Mouse (Mus musculus) liver, embryonic 14.5 days (tissue): ENCODE data around the gene Thra. TPM values are rescaled to one million over a fixed set of nuclear protein-coding genes. Genes with fewer than 3 reads are reported as not detected.
A peak's percentile ranks its signal among the peaks of the same experiment; 100 is the strongest.
"Not testable (repeated sequence)": the region's sequence is repeated elsewhere in the genome, so short reads cannot be mapped to it uniquely, and the experiment has no call there.

Experiments
- ATAC-seq: fragments of 200-750 bp; cut with Nextera tagmentation; 2 replicates; pipeline ENCODE4 v1.8.0; 2017; ENCODE audit warnings: moderate number of reproducible peaks, mild to moderate bottlenecking, moderate library complexity; ENCODE audit not compliant: insufficient read depth
- DNase-seq, 3 experiments: peaks; one replicate each; pipeline ENCODE4 v3.0.0-alpha.2; 2012 to 2013; ENCODE audit warnings: low read depth in 3 of 3, low spot score in 3 of 3
- H3K27ac ChIP-seq: fragments of 300-500 bp; sonication (generic); 2 replicates; pipeline ENCODE4 v1.5.1; 2014; ENCODE audit warnings: moderate library complexity, mild to moderate bottlenecking, control low read depth, inconsistent platforms
- H3K27me3 ChIP-seq: fragments of 300-500 bp; sonication (generic); 2 replicates; pipeline ENCODE4 v1.6.1; 2014; ENCODE audit warnings: mild to moderate bottlenecking, low read length, moderate library complexity; ENCODE audit not compliant: control insufficient read depth, insufficient read depth
- H3K36me3 ChIP-seq: fragments of 300-500 bp; sonication (generic); replicated peaks from 2 replicates; pipeline ENCODE4 v1.6.1; 2014; ENCODE audit warnings: low read depth; ENCODE audit not compliant: control insufficient read depth, insufficient read depth
- H3K4me1 ChIP-seq, 2 experiments: fragments of 200-500 bp in 1 of 2; fragments of 300-500 bp in 1 of 2; sonication (generic) in 1 of 2; replicated peaks; 2 replicates each; pipeline ENCODE4 v1.6.1; 2012 to 2014; ENCODE audit warnings: antibody characterized with exemption in 1 of 2, inconsistent platforms in 1 of 2, low read length in 1 of 2; ENCODE audit not compliant: control insufficient read depth in 2 of 2, insufficient read depth in 2 of 2
- H3K4me2 ChIP-seq: fragments of 300-500 bp; sonication (generic); 2 replicates; pipeline ENCODE4 v1.6.1; 2014; ENCODE audit warnings: low read depth, mild to moderate bottlenecking, control low read depth, moderate library complexity
- H3K4me3 ChIP-seq, 2 experiments: fragments of 200-500 bp in 1 of 2; fragments of 300-500 bp in 1 of 2; sonication (generic) in 1 of 2; 2 replicates each; pipeline ENCODE4 v1.5.1; 2012 to 2014; ENCODE audit warnings: low read depth in 2 of 2, low read length in 2 of 2, mild to moderate bottlenecking in 2 of 2, control low read depth in 1 of 2, inconsistent platforms in 1 of 2, moderate library complexity in 1 of 2; ENCODE audit not compliant: insufficient read depth in 1 of 2
- H3K9ac ChIP-seq: fragments of 300-500 bp; sonication (generic); replicated peaks from 2 replicates; pipeline ENCODE4 v1.6.1; 2014; ENCODE audit warnings: mild to moderate bottlenecking, control low read depth, moderate library complexity
- H3K9me3 ChIP-seq: fragments of 300-500 bp; sonication (generic); 2 replicates; pipeline ENCODE4 v1.6.1; 2016; ENCODE audit warnings: low read length, mixed read lengths; ENCODE audit not compliant: control insufficient read depth
- CTCF ChIP-seq: IDR thresholded peaks from 2 replicates; pipeline ENCODE4 v1.5.1; 2016; ENCODE audit warnings: antibody characterized with exemption, low read depth, control low read depth
- EP300 ChIP-seq: IDR thresholded peaks from 2 replicates; pipeline ENCODE4 v1.6.1; 2016; ENCODE audit warnings: antibody characterized with exemption, low read depth
- WGBS: fragments of 180-500 bp; shearing (Covaris S2); extraction: QIAGEN DNeasy Blood & Tissue Kit; methylation state at CpG from one replicate; pipeline ENCODE4 v1.1.7; 2014; ENCODE audit not compliant: insufficient replicate concordance; 5-methylcytosine and 5-hydroxymethylcytosine counted together
- polyA plus RNA-seq, 2 experiments: library from polyadenylated mRNA; depleted of rRNA in 1 of 2; stranded (reverse) in 1 of 2; unstranded in 1 of 2; fragments of >200 nt; fragmentation: Nextera tagmentation in 1 of 2; extraction: Ambion mirVana in 1 of 2; gene quantifications; 2 replicates each; pipeline versions ENCODE4 v1.2.1 to v1.2.3; 2012 to 2014

Thra gene
- polyA plus RNA-seq, 2 experiments = 8.3 to 15.6 TPM

GRCm38 (mm10) chr11:98709001-98709741, 31.3 kb upstream of the Thra start:
- H3K9me3 ChIP-seq = no peaks in the 10 kb centered on the region
- H3K4me2 ChIP-seq = no peak overlapping the region
- peaks cover 0 to 6% of the 10 kb centered on the region in 2 experiments; a peak in 3 of 4 replicates for H3K4me1 ChIP-seq
- H3K4me3 ChIP-seq = no peak overlapping the region
- no peaks in the 10 kb centered on the region for H3K27me3 ChIP-seq
- no peak overlapping the region for H3K27ac ChIP-seq
- H3K9ac ChIP-seq = no peak overlapping the region
- 53% methylated on average over 26 of the region's 26 CpGs for WGBS
- H3K36me3 ChIP-seq = peaks cover 24% of the 10 kb centered on the region
- DNase-seq (no peak), ATAC-seq (no peak)
- no peak for TF ChIP-seq CTCF
- no peak for TF ChIP-seq EP300

- ATAC-seq = peak; percentile 52
- Histone ChIP-seq H3K4me1 (peaks cover 0 to 6% of the 10 kb centered on the region in 2 experiments; a peak in 3 of 4 replicates), H3K27ac (no peak overlapping the region), H3K36me3 (peaks cover 28% of the 10 kb centered on the region), H3K9me3 (no peaks in the 10 kb centered on the region), H3K4me2 (no peak overlapping the region), H3K4me3 (no peak overlapping the region), H3K9ac (no peak overlapping the region), H3K27me3 (no peaks in the 10 kb centered on the region)
- peak; percentile 62 to 76 (median 66) for DNase-seq
- 31% methylated on average over 12 of the region's 12 CpGs for WGBS
- TF ChIP-seq CTCF (peak; percentile 98), EP300 (no peak)
Measured at GRCm38 (mm10) chr11:98710416-98711045, 29.9 kb upstream of the Thra start.

- peaks cover 0 to 6% of the 10 kb centered on the region in 2 experiments; a peak in 3 of 4 replicates for H3K4me1 ChIP-seq
- ATAC-seq (no peak; the same call in 1 of the 2 replicates), DNase-seq (no peak)
- no peak overlapping the region for H3K4me3 ChIP-seq
- no peak for TF ChIP-seq EP300
- TF ChIP-seq CTCF = no peak
- H3K4me2 ChIP-seq = no peak overlapping the region
- peaks cover 30% of the 10 kb centered on the region for H3K36me3 ChIP-seq
- no peak overlapping the region for H3K27ac ChIP-seq
- H3K9ac ChIP-seq = no peak overlapping the region
- WGBS = 37% methylated on average over 4 of the region's 4 CpGs
- H3K27me3 ChIP-seq = no peaks in the 10 kb centered on the region
- no peaks in the 10 kb centered on the region for H3K9me3 ChIP-seq
Measured at GRCm38 (mm10) chr11:98711046-98711434, 29.4 kb upstream of the Thra start.

- not testable (repeated sequence) for ATAC-seq, H3K9me3 ChIP-seq, H3K4me1 ChIP-seq, H3K27me3 ChIP-seq, H3K4me2 ChIP-seq, H3K4me3 ChIP-seq, H3K9ac ChIP-seq, DNase-seq, H3K27ac ChIP-seq
- peaks cover 33% of the 10 kb centered on the region for H3K36me3 ChIP-seq
- peak; percentile 49 for TF ChIP-seq CTCF
- WGBS = 60% methylated on average over 5 of the region's 6 CpGs
Measured at GRCm38 (mm10) chr11:98712009-98712408, 28.4 kb upstream of the Thra start.

GRCm38 (mm10) chr11:98713703-98714102, 26.7 kb upstream of the Thra start:
- no peak overlapping the region for H3K9ac ChIP-seq
- H3K4me1 ChIP-seq = peaks cover 0 to 6% of the 10 kb centered on the region in 2 experiments; a peak in 3 of 4 replicates
- TF ChIP-seq EP300 (no peak), CTCF (no peak)
- 72% methylated on average over 12 of the region's 12 CpGs for WGBS
- no peak for ATAC-seq
- no peak overlapping the region for H3K27ac ChIP-seq
- H3K4me2 ChIP-seq = no peak overlapping the region
- no peak for DNase-seq
- peaks cover 27% of the 10 kb centered on the region for H3K36me3 ChIP-seq
- H3K4me3 ChIP-seq = no peak overlapping the region
- H3K9me3 ChIP-seq = no peaks in the 10 kb centered on the region
- no peaks in the 10 kb centered on the region for H3K27me3 ChIP-seq
